Mouse (Mus musculus): Measurements from ENCODE around the gene Thap12. TPM values are rescaled to one million over a fixed set of nuclear protein-coding genes. Genes with fewer than 3 reads are reported as not detected.
A peak's percentile ranks its signal among the peaks of the same experiment; 100 is the strongest.

The Thap12 gene
- polyA plus RNA-seq (2017; shearing (Covaris generic)), result 10 to 100 TPM; 12.2 to 13.6 TPM

DNA sequence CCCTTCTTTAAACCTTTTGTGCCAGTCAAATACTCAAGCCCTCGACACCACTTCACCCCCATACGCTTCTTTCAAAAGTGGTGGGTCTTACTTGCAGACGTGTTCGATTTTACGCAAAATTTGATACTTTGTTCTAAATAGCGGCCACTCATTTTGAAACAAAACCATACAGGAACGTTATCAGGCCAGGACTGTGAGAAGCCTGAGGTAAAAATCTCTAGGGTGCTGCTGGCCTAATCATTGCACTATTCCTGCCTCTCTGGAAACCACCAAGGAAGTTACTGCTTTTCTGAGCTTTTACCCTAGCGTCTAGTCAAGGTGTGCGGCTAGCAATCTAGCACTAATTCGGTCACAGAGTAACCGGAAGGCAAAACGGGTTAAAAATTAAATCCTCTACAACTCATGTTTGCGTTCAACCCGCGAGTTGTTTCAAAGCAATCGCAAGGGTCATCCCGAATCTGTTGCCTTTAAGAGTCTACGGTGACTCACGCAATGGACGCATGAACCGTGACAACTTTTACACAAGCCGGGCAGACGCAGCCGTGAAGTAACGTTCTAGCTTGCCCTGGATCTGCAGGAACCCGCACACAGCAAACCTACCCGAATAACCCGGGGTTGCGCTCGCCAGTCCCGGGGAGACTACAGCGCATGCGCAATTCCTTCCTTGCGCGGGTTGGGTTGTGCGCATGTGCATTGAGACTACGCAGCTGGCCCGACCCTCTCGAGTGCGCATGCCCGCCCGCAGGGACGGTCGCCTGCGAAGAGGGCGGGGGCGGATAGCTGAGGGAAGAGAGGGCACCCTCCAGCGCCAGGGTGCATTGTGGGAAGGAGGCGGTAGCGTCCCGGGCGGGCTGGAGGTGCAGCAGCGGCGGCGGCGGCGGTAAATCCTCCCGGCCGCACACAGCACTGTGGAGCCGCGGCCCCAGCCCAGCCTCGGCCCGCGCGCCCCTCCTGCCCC, at the start of gene Thap12:
Gene Thap12, plus strand, starts transcription at position 821 of the 958 bp plus-strand sequence.
- peak; percentile 88 for ATAC-seq

DNA sequence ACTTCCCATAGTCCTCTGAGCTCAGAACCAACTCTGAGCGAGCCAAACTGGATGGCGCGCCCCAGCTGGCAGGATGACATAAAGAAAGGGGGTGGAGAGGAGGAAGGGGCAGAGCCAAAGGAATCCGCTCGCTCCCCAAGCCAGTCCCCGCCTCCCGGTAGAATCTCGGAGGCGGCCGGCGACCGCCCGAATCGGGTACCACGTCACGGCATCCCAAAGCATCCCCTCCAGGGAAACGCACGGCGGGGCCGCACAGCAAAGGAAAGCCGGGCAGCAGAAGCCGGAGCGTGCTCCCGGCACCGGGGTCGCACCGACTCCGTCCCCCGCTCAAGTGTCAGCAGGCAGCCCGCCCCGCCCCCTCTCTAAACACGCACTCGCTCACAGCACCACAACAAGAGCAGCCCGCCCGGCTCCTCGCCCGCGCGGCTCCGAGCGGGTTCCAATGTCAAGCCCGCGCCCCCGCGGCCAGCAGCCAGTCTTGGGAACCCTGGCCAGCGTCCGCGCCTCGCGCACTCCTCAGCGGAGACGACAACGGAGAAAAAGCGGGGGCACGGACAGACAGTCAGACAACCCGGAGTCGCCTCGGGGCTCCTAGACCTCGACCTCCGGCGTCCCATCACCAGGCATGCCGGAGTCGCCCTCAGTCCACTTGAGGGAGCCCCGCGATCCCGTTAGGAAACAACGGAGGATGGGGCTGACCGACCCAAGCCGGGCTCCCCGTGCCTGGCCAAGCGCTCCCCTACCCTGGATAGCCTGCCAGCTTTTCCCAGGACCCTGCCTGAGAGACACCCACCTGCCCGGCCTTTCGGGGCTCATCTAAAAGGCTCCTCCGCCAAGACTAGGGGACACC, 47.0 kb upstream of the Thap12 start:
- ATAC-seq, result peak; percentile 61

DNA sequence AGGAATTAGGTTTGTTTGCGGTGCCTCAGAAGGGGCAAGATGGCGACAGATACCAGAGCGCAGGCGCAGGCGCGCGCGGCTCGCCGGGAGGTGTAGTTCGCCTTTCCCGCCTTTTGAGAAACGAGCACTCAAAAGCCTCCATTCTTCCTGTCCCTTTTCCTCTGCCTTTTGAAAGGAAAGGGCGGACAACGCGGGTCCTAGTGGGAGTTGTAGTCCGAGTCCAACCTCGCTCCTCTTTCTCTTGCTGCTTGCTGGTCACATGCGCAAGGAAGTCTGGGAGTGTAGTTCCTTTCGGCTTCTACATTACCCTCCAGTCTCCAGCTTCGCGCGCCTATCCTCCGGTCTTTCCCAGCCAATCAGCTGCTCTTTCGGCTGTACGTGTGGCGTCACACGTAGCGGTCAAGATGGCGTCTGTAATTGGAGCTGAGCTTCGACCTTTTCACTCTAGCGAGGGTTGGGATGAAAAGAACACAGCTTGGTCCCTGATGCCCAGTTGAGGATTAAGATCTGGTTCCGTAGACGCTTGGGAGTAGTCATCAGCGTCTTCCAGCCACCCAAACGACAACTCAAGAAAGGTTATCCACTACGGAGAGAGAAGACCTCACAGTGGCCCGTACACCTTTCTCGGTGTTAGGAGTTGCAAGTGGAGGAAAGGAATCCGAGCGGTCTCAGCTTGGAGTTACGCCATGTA, 46.2 kb upstream of the Thap12 start, which contains the start of gene Emsy:
Gene Emsy, minus strand, starts transcription at position 253 of the 691 bp plus-strand sequence.
- ATAC-seq, result peak; percentile 89

DNA sequence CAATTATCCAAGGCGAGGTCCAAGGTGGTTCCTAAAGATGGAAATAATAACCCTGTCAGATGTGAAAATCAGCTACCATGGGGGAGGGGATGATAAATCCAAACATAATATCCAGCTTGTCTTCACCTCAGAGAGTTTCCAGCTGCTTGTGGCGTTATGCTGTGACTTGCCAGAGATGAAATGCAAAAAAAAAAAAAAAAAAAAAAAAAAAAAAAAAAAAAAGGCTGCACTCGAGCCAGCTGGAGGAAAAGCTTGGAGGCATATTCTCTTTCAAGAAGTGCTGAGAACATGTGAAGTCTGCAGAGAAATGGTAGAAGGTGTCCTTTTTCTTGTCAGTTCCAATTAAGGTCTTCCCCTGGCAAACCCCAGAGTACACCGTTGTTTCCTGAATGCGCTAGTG, 37.7 kb upstream of the Thap12 start:
- no peak for ATAC-seq

DNA sequence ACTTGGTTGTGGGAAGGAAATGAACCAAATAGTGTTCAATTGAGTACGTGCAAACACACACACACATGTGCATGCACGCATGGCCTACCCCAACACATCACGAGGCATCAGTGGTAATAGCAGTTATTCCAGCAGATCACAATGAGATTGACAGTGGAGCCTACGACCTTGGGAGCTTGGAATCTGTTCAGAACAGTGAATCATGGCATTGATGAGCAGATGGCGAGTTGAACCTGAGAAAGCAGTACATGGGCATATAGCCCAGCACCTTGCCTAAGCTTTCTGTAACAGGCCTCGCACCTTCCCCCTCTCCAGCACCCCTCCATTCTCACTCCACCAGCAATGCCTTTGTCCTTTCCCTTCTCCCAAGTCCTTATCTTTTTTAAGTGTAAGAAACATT, 37.2 kb upstream of the Thap12 start:
- ATAC-seq, result no peak

DNA sequence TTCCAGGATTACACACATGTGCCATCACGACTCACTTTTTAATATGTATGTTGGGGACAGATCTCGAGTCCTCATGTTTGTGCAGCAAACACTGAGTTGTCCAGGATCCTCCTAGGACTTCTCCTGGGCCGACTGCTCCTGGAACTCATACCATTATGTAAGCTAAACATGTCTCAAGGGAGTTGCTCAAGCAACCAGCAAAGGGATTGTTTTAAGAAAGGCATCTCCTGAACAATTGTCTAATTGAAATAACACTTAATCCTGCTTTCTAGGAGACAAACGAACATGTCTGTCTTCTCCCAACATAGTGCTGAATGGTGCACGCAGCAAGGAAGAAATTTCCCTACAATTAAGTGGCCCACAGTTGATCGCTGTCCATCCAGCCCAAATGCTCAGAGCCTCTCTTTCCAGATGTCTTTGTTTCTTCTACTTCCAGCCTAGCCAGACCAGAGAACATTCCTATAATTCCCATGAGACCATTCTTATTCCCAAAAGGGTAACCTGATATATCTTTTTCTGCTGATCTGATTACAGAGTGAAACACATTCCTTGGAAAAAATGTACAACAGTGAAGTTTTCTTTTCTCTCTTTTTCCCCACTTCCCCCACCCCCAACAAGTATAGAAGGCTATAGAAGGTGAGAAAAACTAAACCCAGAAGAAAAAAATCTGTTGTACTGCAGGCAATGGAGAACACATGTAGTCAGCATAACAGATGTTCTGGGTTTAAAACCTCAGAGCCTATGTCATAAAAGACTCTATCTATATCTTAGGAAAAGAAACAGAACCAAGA, 34.8 kb upstream of the Thap12 start:
- ATAC-seq, result no peak

DNA sequence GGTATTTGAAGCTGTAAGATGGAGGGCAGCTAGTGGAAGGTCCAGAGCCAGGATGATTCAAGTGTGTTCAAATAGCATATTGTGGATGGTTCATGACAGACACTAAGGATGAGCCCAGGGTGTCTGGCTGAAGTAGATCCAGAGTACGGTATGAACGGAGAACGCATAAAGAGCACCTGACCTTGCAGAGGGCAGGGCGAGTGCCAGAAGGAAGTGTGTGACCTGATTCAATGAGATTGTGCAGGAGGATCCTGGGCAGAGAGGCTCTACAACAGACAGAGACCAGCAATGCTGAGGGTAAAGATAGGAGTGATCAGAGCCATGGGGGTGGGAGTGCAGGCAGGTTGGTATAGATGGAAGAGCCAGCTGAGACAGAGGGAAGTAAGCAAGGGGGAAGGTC, 32.1 kb upstream of the Thap12 start:
- no peak for ATAC-seq

DNA sequence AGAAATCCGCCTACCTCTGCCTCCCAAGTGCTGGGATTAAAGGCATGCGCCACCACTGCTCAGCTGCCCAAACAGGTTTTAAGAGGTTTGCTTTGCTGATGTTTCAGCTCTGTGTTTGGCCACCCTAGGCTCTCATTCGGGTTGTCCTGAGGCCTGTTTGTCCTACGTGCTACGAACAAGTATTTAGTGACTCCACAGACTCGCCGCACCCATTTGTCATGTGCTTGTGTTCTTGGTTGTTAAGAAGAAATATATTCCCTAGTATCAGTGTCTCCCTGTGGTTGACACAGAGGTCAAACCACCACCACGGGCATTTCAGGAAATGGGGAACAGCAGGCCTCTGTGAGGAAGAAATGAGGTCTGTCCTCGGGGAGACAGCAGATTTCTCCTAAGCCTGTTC, 31.5 kb upstream of the Thap12 start:
- ATAC-seq, result no peak

DNA sequence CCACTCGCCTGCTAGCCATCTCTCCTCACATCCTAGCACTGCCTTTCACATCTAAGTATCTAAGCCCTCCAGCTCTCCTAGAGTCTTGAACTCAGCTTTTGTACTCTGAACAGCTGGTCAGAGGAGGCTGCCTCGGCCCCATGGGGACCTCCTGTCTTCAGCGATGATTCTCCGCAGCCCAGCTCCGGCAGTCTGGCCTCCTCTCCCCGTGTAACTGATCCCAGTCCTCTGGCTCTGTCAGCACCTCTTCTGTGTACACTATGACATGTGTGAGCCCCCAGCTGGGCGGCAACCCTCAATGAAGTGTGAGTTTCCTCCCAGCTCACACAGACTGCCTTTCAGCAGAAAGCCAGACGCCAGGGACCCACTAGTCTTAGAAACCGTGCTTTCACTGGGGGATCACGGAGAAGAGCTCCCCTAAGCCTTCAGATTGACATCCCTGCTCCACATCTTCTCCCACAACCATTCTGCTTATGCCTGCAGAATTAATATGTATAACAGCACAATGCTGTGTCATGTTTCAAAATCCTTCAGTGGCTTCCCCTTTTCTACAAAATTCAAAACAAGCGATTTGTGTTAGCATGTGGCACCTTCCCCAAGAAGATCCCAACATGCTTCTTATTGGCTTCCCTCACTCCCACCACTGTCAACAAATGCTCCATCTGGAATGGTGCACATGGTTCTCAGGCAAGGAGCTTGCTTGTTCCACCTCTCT, 30.5 kb upstream of the Thap12 start:
- no peak for ATAC-seq

DNA sequence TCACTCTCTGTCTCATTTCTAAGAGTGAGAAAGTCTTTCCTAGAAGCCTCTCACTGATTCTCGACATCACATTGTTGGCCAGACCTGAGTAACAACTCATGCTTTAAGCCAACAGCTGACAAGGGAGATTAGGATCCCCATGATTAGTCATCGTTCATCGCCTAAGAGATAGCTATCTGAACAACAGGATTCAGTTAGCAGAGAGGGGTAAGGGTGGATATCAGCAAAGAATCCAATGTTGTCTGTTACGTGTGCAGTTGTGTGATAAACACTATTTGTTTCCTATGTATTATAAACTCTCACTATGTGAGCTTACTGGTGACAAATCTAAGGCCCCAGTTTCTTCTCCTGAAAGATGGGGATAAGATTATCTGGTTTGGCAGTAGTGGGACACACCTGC, 28.6 kb upstream of the Thap12 start:
- ATAC-seq, result no peak

DNA sequence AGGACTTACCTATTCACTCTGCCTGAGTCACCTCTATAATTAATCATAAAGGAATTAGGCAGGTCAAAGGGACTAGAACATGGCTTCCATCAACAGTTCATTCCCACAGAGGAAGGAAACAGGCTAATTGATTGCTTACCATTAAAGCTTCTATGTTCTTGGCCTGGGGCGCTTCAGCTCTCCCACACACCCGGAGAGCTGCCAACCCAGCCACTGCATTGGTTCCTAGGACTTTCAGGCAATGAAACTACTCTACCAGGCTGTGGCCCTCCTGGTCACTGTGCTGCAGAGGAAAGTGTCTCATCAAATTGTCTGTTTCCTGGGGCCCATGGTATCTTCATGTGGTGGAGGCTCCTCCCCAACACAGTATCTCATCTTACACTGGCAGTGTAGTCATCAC, 25.4 kb upstream of the Thap12 start:
- no peak for ATAC-seq

DNA sequence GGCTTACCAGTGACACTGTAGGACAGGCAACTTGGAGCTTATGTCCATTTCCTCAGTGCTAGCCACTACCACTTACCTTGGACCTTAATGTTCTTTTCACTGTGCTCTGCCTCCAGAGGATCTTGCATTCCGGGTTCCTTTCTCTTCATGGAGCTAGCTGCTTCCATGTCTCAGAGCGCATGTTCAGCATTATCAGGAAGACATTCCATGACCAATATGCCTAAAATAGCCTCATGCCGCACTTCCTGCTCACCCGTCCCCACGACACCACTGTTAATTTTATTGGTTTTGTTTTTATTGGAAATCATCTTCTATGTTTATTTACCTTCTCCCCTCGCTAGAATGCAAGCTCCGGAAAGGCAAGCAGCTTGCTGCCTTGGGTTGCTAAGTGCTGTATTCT, 24.5 kb upstream of the Thap12 start:
- ATAC-seq, result no peak

DNA sequence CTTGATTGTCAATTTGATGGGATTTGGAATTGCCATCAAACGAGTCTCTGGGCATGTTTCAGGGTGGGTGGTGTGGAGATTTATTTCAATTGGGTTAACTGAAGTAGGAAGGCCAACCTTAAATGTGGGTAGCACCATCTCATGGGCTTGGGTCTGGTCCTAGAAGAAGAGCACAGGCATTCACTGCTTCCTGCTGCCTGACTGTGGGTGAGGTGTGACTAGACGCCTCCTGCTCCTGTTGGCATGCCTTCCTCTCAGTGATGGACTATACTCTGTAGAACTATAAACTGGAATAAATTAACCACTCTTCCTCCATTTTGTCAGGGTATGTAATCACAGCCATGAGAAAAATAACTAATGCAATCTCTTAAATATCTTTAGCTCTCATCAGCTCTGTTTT, 22.2 kb upstream of the Thap12 start:
- no peak for ATAC-seq

DNA sequence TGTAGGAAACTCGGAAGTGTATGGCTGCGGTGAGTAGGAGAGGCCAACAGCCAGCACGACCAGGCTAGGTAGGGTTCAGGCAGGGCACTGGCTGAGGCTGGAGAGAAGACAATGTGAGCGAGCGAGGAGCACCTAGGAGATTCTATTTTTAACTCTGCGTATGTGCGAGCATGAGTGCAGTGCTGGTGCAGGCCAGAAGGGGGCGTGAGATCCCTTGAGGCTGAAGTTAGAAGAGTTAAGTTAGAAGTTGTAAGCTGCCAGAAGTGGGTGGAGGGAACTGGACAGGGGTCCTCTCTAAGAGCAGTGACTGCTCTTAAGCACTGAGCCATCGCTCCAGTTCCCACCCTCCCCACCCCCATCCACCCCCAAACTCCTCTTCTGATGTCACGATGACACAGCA, 20.1 kb upstream of the Thap12 start:
- no peak for ATAC-seq

DNA sequence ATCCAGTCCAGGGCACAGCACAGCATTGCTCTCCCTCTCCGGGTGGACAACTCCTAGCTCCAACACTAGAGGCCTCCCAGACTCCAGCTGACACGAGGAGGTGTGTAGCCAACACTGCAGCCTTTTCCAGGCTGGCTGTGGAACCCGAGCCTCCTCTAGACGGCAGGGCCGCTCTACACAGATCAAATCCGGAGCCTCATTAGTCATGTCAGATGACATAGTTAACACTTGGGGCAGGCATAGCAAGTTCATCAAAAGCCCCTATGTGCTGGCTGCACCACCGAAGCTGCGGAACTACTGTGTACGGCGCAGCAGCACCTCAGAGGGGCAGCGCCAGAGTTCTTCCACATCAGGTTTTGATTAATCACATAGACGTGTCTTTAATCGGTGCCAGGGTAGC, 17.0 kb upstream of the Thap12 start:
- no peak for ATAC-seq

DNA sequence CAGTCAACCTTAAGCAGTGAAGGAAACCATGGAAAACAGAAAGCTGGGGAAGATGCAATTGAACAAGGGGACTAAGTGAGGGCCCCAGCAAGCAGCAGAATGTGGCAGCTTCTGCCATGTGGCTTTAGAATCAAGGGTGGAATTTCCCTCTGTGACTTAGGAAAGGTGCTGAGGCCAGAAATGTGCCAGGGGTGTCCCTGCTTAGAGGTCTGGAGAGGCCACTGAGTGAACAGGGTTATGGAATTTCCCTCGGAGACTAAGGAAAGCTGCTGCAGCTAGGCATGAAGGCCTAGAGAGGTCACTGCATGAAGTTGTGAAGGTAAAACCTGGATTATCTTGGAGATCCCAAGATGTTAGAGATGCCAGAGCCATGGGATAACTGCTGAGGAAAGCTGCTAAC, 12.8 kb upstream of the Thap12 start:
- no peak for ATAC-seq

DNA sequence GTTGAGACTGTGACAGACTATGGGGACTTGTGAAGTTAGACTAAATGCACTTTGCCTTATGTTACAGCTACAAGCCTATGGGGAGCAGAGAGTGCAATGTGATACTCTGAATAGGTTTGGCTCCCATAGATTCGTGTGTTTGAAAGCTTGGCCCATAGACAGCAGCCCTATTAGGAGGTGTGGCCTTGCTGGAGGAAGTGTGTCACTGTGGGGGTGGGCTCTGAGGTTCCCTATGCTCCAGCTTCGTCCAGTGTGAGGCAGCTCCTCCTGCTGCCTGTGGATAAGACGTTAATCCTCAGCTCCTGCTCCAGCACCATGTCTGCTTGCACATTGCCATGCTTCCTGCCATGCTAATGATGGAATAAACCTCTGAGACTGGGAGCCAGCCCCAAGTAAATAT, 12.1 kb upstream of the Thap12 start:
- ATAC-seq, result no peak

DNA sequence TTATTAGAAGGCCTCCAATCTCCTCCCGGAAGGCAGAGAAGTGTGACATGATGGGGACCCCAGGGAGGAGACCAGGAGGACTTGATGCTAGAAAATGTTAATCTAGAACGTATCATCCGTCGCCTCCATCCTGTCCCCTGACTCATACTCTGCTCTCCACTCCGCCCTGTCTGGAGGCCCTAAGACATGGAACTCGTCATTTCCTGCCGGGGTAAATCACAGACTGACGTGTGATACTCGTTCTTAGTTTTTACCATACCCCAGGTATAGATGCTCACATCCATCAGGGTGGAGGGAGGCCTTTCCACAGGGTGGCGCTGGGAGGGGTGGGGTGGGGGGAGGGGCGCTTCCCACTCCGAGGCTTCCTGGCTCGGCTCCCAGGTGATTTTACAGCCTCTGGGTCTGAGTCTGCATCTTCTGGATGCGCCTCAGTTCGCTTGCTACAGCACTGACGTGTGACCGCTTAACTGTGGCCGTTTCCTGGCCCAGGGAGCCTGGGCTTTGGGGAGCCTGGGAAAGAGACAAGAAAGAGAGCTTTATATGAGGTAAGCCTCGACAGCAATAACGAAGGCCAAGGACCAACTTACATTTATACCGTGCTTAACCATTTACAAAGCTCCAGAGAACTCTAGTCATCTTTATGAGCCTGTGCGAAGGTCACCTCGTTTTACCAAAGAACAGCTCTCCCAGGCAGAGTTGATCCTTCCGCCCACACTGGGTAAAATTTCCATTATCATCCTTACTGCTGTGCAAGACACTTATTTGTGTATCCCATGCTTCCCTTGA, 9.9 kb upstream of the Thap12 start:
- ATAC-seq, result peak; percentile 90

DNA sequence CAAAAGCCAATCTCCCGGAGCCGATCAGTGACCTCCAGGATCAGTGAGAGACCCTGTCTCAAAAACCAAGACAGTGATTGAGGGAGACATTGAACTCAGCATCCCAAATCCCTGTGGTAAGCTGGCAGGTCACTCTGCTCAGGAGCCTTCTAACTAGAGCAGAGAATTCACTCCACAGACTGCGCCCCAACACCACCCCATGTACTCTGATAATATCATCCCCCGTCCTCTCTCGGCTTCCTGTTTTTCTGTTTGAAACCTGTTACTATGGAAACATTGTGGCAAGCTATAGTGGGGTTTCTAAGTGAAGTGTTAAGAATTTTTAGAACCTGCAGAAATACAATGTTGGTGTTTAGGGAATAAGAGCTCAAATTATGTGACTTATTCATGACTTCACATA, 8.9 kb upstream of the Thap12 start:
- ATAC-seq, result peak; percentile 77

DNA sequence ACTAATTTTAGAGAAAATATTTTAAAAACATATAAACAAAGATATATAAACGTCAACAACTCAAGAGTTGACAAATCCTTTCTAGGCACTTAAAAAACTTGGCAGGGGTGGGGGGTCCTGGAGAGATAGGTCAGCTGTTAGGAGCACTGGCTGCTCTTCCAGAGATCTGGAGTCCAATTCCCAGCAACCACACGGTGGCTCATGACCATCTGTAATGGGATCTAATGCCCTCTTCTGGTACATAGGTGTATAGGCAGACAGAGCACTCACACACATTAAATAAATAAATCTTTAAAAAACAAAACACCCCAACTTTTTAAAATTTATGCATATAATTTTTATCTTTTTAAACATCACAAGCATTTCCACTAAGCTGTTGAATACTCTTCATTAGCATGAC, 5.4 kb upstream of the Thap12 start:
- no peak for ATAC-seq

DNA sequence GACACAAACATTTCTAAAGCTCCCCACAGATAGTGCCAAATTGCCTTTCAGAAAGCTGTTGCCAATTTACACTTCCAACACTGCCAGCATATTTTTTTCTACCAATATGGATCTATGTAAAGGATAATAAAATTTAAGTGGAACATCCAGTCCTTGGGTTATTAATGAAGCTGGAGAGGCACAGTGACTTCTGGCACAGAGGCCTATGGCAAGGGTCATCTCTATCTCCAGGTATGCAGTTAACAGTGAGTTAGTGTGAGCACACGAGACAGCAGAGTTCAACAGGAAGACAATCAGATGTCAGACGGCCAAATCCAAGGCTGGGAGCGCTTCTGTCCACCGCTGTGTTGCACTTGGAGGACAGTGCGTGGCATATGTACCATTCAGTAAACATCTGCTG, 4.9 kb upstream of the Thap12 start:
- ATAC-seq, result no peak

Data from CD4-positive, CD25-positive, alpha-beta regulatory T cell, adult 4 months (primary cell).